Mouse (Mus musculus) heart, adult 2 months (tissue): ENCODE measurements around the gene Pgrmc2.

Source experiments
- CTCF ChIP-seq: fragments of 200-600 bp; IDR thresholded peaks from 2 replicates; pipeline ENCODE4 v1.8.1; 2022; ENCODE audit warnings: antibody characterized with exemption, mild to moderate bottlenecking, moderate library complexity
- POLR2A ChIP-seq: fragments of 200-500 bp; IDR thresholded peaks from 2 replicates; pipeline ENCODE4 v1.6.1; 2011; ENCODE audit warnings: mild to moderate bottlenecking, low read depth, low read length, control low read depth; ENCODE audit not compliant: insufficient read depth

GRCm38 (mm10) chr3:41075376-41075775, 7.5 kb downstream of the Pgrmc2 start:
- TF ChIP-seq CTCF (no peak), POLR2A (no peak)
